Mouse (Mus musculus): ENCODE measurements at regions not wholly inside any gene's neighbourhood (a gene's known extent, or its start where the extent isn't known, plus 50 kb on each side); places are given as distances from the start of the nearest gene placed in this dataset.
"Not testable (repeated sequence)": the region's sequence is repeated elsewhere in the genome, so short reads cannot be mapped to it uniquely, and the experiment has no call there.

GRCm38 (mm10) chr13:19300320-19301011, 95.1 kb downstream of the Stard3nl start:
- DNase-seq (ENCODE audit: low read depth, low spot score): not testable (repeated sequence)

GRCm38 (mm10) chr13:19296325-19296724, 99.3 kb downstream of the Stard3nl start:
- no peak for DNase-seq (ENCODE audit: low read depth, low spot score)

- no peak for DNase-seq (ENCODE audit: low read depth, low spot score)
Observed at GRCm38 (mm10) chr13:19293041-19293440, 102.6 kb downstream of the Stard3nl start.

GRCm38 (mm10) chr13:19283161-19283560, 112.4 kb downstream of the Stard3nl start:
- no peak for DNase-seq (ENCODE audit: low read depth, low spot score)

- not testable (repeated sequence) for DNase-seq (ENCODE audit: low read depth, low spot score)
Observed at GRCm38 (mm10) chr13:19272548-19273295, 122.9 kb downstream of the Stard3nl start.

GRCm38 (mm10) chr13:19264996-19265395, 130.6 kb downstream of the Stard3nl start:
- DNase-seq (ENCODE audit: low read depth, low spot score): not testable (repeated sequence)

- peak; percentile 18 for DNase-seq (ENCODE audit: low read depth, low spot score)
Observed at GRCm38 (mm10) chr13:19246558-19246957, 149.0 kb downstream of the Stard3nl start.

- DNase-seq (ENCODE audit: low read depth, low spot score): not testable (repeated sequence)
Observed at GRCm38 (mm10) chr13:19242580-19242979, 153.0 kb downstream of the Stard3nl start.

- DNase-seq (ENCODE audit: low read depth, low spot score): no peak
Observed at GRCm38 (mm10) chr13:19236340-19236739, 159.3 kb downstream of the Stard3nl start.

- no peak for DNase-seq (ENCODE audit: low read depth, low spot score)
Observed at GRCm38 (mm10) chr13:19234700-19235374, 160.8 kb downstream of the Stard3nl start.

- not testable (repeated sequence) for DNase-seq (ENCODE audit: low read depth, low spot score)
Observed at GRCm38 (mm10) chr13:19220004-19220403, 175.6 kb downstream of the Stard3nl start.

GRCm38 (mm10) chr13:19219383-19219991, 176.1 kb downstream of the Stard3nl start:
- DNase-seq (ENCODE audit: low read depth, low spot score): not testable (repeated sequence)

GRCm38 (mm10) chr13:19204669-19205068, 190.9 kb downstream of the Stard3nl start:
- no peak for DNase-seq (ENCODE audit: low read depth, low spot score)

- not testable (repeated sequence) for DNase-seq (ENCODE audit: low read depth, low spot score)
Observed at GRCm38 (mm10) chr13:19202320-19202719, 193.3 kb downstream of the Stard3nl start.
